Mouse (Mus musculus): ENCODE measurements at regions not wholly inside any gene's neighbourhood (a gene's known extent, or its start where the extent isn't known, plus 50 kb on each side); places are given as distances from the start of the nearest gene placed in this dataset.

GRCm38 (mm10) chr1:57633986-57634385 is 140.0 kb upstream of the Spats2l start:
- no peaks in the 10 kb centered on the region for H3K27me3 ChIP-seq (ENCODE audit: insufficient read depth, low read length)
- no peaks in the 10 kb centered on the region for H3K9me3 ChIP-seq (ENCODE audit: low read length)
- H3K36me3 ChIP-seq (ENCODE audit: insufficient read depth, low read length), result no peaks in the 10 kb centered on the region
- H3K4me1 ChIP-seq (replicated peaks; ENCODE audit: low read depth, low read length), result no peaks in the 10 kb centered on the region
- H3K4me3 ChIP-seq (replicated peaks; ENCODE audit: low read length), result no peak overlapping the region
- TF ChIP-seq NANOG (IDR thresholded peaks at IDR 0.05; ENCODE audit: borderline replicate concordance, low read length), result no peak
- no peak for TF ChIP-seq POU5F1 (IDR thresholded peaks at IDR 0.05; ENCODE audit: borderline replicate concordance, low read length)
- TF ChIP-seq CTCF (conservative IDR thresholded peaks at IDR 0.05; ENCODE audit: low read length), result no peak

- TF ChIP-seq CTCF (conservative IDR thresholded peaks at IDR 0.05; ENCODE audit: low read length) (no peak), POU5F1 (IDR thresholded peaks at IDR 0.05; ENCODE audit: borderline replicate concordance, low read length) (no peak), NANOG (IDR thresholded peaks at IDR 0.05; ENCODE audit: borderline replicate concordance, low read length) (no peak)
- Histone ChIP-seq H3K4me1 (replicated peaks; ENCODE audit: low read depth, low read length) (no peaks in the 10 kb centered on the region), H3K36me3 (ENCODE audit: insufficient read depth, low read length) (no peaks in the 10 kb centered on the region), H3K4me3 (replicated peaks; ENCODE audit: low read length) (no peak overlapping the region), H3K9me3 (ENCODE audit: low read length) (no peaks in the 10 kb centered on the region), H3K27me3 (ENCODE audit: insufficient read depth, low read length) (no peaks in the 10 kb centered on the region)
Observed at GRCm38 (mm10) chr1:57642131-57642530, 131.8 kb upstream of the Spats2l start.

GRCm38 (mm10) chr1:57643466-57644097 is 130.4 kb upstream of the Spats2l start:
- no peak for TF ChIP-seq POU5F1 (IDR thresholded peaks at IDR 0.05; ENCODE audit: borderline replicate concordance, low read length)
- no peak for TF ChIP-seq CTCF (conservative IDR thresholded peaks at IDR 0.05; ENCODE audit: low read length)
- TF ChIP-seq NANOG (IDR thresholded peaks at IDR 0.05; ENCODE audit: borderline replicate concordance, low read length), result no peak

GRCm38 (mm10) chr1:57664962-57665361 is 109.0 kb upstream of the Spats2l start:
- Histone ChIP-seq H3K36me3 (ENCODE audit: insufficient read depth, low read length) (no peaks in the 10 kb centered on the region), H3K27me3 (ENCODE audit: insufficient read depth, low read length) (no peaks in the 10 kb centered on the region), H3K4me3 (replicated peaks; ENCODE audit: low read length) (no peak overlapping the region), H3K9me3 (ENCODE audit: low read length) (peaks cover 6% of the 10 kb centered on the region), H3K4me1 (replicated peaks; ENCODE audit: low read depth, low read length) (no peaks in the 10 kb centered on the region)
- TF ChIP-seq POU5F1 (IDR thresholded peaks at IDR 0.05; ENCODE audit: borderline replicate concordance, low read length) (no peak), CTCF (conservative IDR thresholded peaks at IDR 0.05; ENCODE audit: low read length) (no peak), NANOG (IDR thresholded peaks at IDR 0.05; ENCODE audit: borderline replicate concordance, low read length) (no peak)

More at GRCm38 (mm10) chr1:57643466-57644097, 130.4 kb upstream of the Spats2l start:
- Histone ChIP-seq H3K9me3 (ENCODE audit: low read length) (no peaks in the 10 kb centered on the region), H3K27me3 (ENCODE audit: insufficient read depth, low read length) (no peaks in the 10 kb centered on the region), H3K4me1 (replicated peaks; ENCODE audit: low read depth, low read length) (no peaks in the 10 kb centered on the region), H3K4me3 (replicated peaks; ENCODE audit: low read length) (no peak overlapping the region), H3K36me3 (ENCODE audit: insufficient read depth, low read length) (no peaks in the 10 kb centered on the region)

GRCm38 (mm10) chr1:57665724-57666123 is 108.2 kb upstream of the Spats2l start:
- Histone ChIP-seq H3K36me3 (ENCODE audit: insufficient read depth, low read length) (no peaks in the 10 kb centered on the region), H3K4me1 (replicated peaks; ENCODE audit: low read depth, low read length) (no peaks in the 10 kb centered on the region), H3K27me3 (ENCODE audit: insufficient read depth, low read length) (no peaks in the 10 kb centered on the region), H3K4me3 (replicated peaks; ENCODE audit: low read length) (no peak overlapping the region), H3K9me3 (ENCODE audit: low read length) (peaks cover 3% of the 10 kb centered on the region; the same call in 1 of the 2 replicates)
- no peak for TF ChIP-seq CTCF (conservative IDR thresholded peaks at IDR 0.05; ENCODE audit: low read length)
- no peak for TF ChIP-seq NANOG (IDR thresholded peaks at IDR 0.05; ENCODE audit: borderline replicate concordance, low read length)
- no peak for TF ChIP-seq POU5F1 (IDR thresholded peaks at IDR 0.05; ENCODE audit: borderline replicate concordance, low read length)

- no peaks in the 10 kb centered on the region for H3K4me1 ChIP-seq (replicated peaks; ENCODE audit: low read depth, low read length)
- no peak overlapping the region for H3K4me3 ChIP-seq (replicated peaks; ENCODE audit: low read length)
- no peaks in the 10 kb centered on the region for H3K27me3 ChIP-seq (ENCODE audit: insufficient read depth, low read length)
- no peaks in the 10 kb centered on the region for H3K36me3 ChIP-seq (ENCODE audit: insufficient read depth, low read length)
- peaks cover 3% of the 10 kb centered on the region; the same call in 1 of the 2 replicates for H3K9me3 ChIP-seq (ENCODE audit: low read length)
- no peak for TF ChIP-seq CTCF (conservative IDR thresholded peaks at IDR 0.05; ENCODE audit: low read length)
- TF ChIP-seq NANOG (IDR thresholded peaks at IDR 0.05; ENCODE audit: borderline replicate concordance, low read length), result no peak
- no peak for TF ChIP-seq POU5F1 (IDR thresholded peaks at IDR 0.05; ENCODE audit: borderline replicate concordance, low read length)
Observed at GRCm38 (mm10) chr1:57666179-57666693, 107.7 kb upstream of the Spats2l start.

- no peaks in the 10 kb centered on the region for H3K4me1 ChIP-seq (replicated peaks; ENCODE audit: low read depth, low read length)
Observed at GRCm38 (mm10) chr1:57673415-57673814, 100.5 kb upstream of the Spats2l start.

GRCm38 (mm10) chr1:57673957-57674699 is 99.8 kb upstream of the Spats2l start:
- Histone ChIP-seq H3K9me3 (ENCODE audit: low read length) (no peaks in the 10 kb centered on the region), H3K27me3 (ENCODE audit: insufficient read depth, low read length) (no peaks in the 10 kb centered on the region), H3K4me3 (replicated peaks; ENCODE audit: low read length) (no peak overlapping the region), H3K36me3 (ENCODE audit: insufficient read depth, low read length) (no peaks in the 10 kb centered on the region), H3K4me1 (replicated peaks; ENCODE audit: low read depth, low read length) (no peaks in the 10 kb centered on the region)
- no peak for TF ChIP-seq NANOG (IDR thresholded peaks at IDR 0.05; ENCODE audit: borderline replicate concordance, low read length)
- no peak for TF ChIP-seq POU5F1 (IDR thresholded peaks at IDR 0.05; ENCODE audit: borderline replicate concordance, low read length)
- no peak for TF ChIP-seq CTCF (conservative IDR thresholded peaks at IDR 0.05; ENCODE audit: low read length)

More at GRCm38 (mm10) chr1:57673415-57673814, 100.5 kb upstream of the Spats2l start:
- H3K4me3 ChIP-seq (replicated peaks; ENCODE audit: low read length), result no peak overlapping the region
- H3K9me3 ChIP-seq (ENCODE audit: low read length), result no peaks in the 10 kb centered on the region
- TF ChIP-seq CTCF (conservative IDR thresholded peaks at IDR 0.05; ENCODE audit: low read length) (no peak), NANOG (IDR thresholded peaks at IDR 0.05; ENCODE audit: borderline replicate concordance, low read length) (no peak), POU5F1 (IDR thresholded peaks at IDR 0.05; ENCODE audit: borderline replicate concordance, low read length) (no peak)
- H3K36me3 ChIP-seq (ENCODE audit: insufficient read depth, low read length), result no peaks in the 10 kb centered on the region
- H3K27me3 ChIP-seq (ENCODE audit: insufficient read depth, low read length), result no peaks in the 10 kb centered on the region
